ENCODE assay signal across 8 mouse cellular contexts in genomic region chr2:21367345-21368111, GRCm38 (mm10). TPM values are rescaled to one million over a fixed set of nuclear protein-coding genes. Genes with fewer than 3 reads are reported as not detected.
DNase-seq lines count a peak whose midpoint lies in the region; ATAC-seq and TF ChIP-seq lines count a peak whose summit lies in the region.

Gene Gpr158 (plus strand): TSS chr2:21367542.

- WGBS in forebrain, embryonic 13.5 days: under 1% methylated on average over 43 of the region's 43 CpGs
- WGBS in heart, postnatal 0 days: 4% methylated on average over 43 of the region's 43 CpGs
- WGBS in neural tube, embryonic 12.5 days: under 1% methylated on average over 43 of the region's 43 CpGs

- H3K27me3 ChIP-seq in forebrain, embryonic 13.5 days: peaks cover 30% of the 10 kb centered on the region
- peaks cover 19% of the 10 kb centered on the region for H3K27me3 ChIP-seq in heart, postnatal 0 days (ENCODE audit: control insufficient read depth, insufficient read depth, low read length)
- H3K27me3 ChIP-seq in neural tube, embryonic 12.5 days (replicated peaks): peaks cover 25% of the 10 kb centered on the region

- H3K9ac ChIP-seq in forebrain, embryonic 13.5 days: peak within 1 kb of the TSS; percentile 65
- H3K9ac ChIP-seq in heart, postnatal 0 days (replicated peaks; ENCODE audit: low read depth, low read length): no peak within 1 kb of the TSS
- H3K9ac ChIP-seq in neural tube, embryonic 12.5 days: peak within 1 kb of the TSS; percentile 36

- peak within 1 kb of the TSS; percentile 86 for H3K4me2 ChIP-seq in forebrain, embryonic 13.5 days
- H3K4me2 ChIP-seq in heart, postnatal 0 days (ENCODE audit: low read depth, low read length): peak within 1 kb of the TSS; percentile 53
- H3K4me2 ChIP-seq in neural tube, embryonic 12.5 days (replicated peaks): peak within 1 kb of the TSS; percentile 73

- peak; percentile 2 for DNase-seq in 416B (ENCODE audit: low read depth)
- DNase-seq in c-Kit-positive CD71-positive TER-119-positive erythroid progenitor cells, embryonic 14.5 days (ENCODE audit: low spot score): peak; percentile 9
- DNase-seq in heart, postnatal 0 days (ENCODE audit: low spot score): peak; percentile 53
- peak; percentile 86 for DNase-seq in kidney, postnatal 14 days
- DNase-seq in liver: peak; percentile 71
- peak; percentile 14 for DNase-seq in thymus, postnatal 36 days

- no peak within 1 kb of the TSS for H3K27ac ChIP-seq in forebrain, embryonic 13.5 days
- no peak within 1 kb of the TSS for H3K27ac ChIP-seq in heart, postnatal 0 days (ENCODE audit: low read depth)
- H3K27ac ChIP-seq in neural tube, embryonic 12.5 days: no peak within 1 kb of the TSS

- no peaks in the 10 kb centered on the region for H3K9me3 ChIP-seq in forebrain, embryonic 13.5 days (replicated peaks)
- H3K9me3 ChIP-seq in heart, postnatal 0 days (replicated peaks; ENCODE audit: control insufficient read depth, low read length): no peaks in the 10 kb centered on the region
- H3K9me3 ChIP-seq in neural tube, embryonic 12.5 days: no peaks in the 10 kb centered on the region

- no peaks in the 10 kb centered on the region for H3K36me3 ChIP-seq in forebrain, embryonic 13.5 days (ENCODE audit: poor library complexity, severe bottlenecking)
- no peaks in the 10 kb centered on the region for H3K36me3 ChIP-seq in heart, postnatal 0 days (replicated peaks; ENCODE audit: control insufficient read depth, insufficient read depth, low read length)
- H3K36me3 ChIP-seq in neural tube, embryonic 12.5 days: no peaks in the 10 kb centered on the region

- peak within 1 kb of the TSS; percentile 55 for H3K4me3 ChIP-seq in forebrain, embryonic 13.5 days
- H3K4me3 ChIP-seq in heart, postnatal 0 days (ENCODE audit: low read depth, low read length): peak within 1 kb of the TSS; percentile 12; the same call in 1 of the 2 replicates
- H3K4me3 ChIP-seq in neural tube, embryonic 12.5 days: peak within 1 kb of the TSS; percentile 49

- peak; percentile 99 for ATAC-seq in forebrain, embryonic 13.5 days
- ATAC-seq in heart, postnatal 0 days (ENCODE audit: insufficient read depth, low read depth): peak; percentile 82; the same call in 1 of the 2 replicates
- peak; percentile 98 for ATAC-seq in neural tube, embryonic 12.5 days (ENCODE audit: low FRiP score, low read depth)

- TF ChIP-seq EP300 in heart, postnatal 0 days (IDR thresholded peaks at IDR 0.05; ENCODE audit: low read depth): no peak

- no peak for TF ChIP-seq CTCF in heart, postnatal 0 days (IDR thresholded peaks at IDR 0.05; ENCODE audit: low read depth)

- H3K4me1 ChIP-seq in forebrain, embryonic 13.5 days: peaks cover 14% of the 10 kb centered on the region
- no peaks in the 10 kb centered on the region for H3K4me1 ChIP-seq in heart, postnatal 0 days (ENCODE audit: control insufficient read depth, insufficient read depth)
- H3K4me1 ChIP-seq in neural tube, embryonic 12.5 days: peaks cover 4% of the 10 kb centered on the region

RNA-seq across cellular contexts. Expression of gene Gpr158, which starts in this region (rescaled TPM):
- 0.99 and 1.2 TPM in 2 replicates for polyA plus RNA-seq in forebrain, embryonic 13.5 days (2015; fragmentation: Nextera tagmentation; extraction: Ambion mirVana)
- not detected in 2 replicates for total RNA-seq in heart, postnatal 0 days (2014; rRNA removed; ENCODE audit: low replicate concordance)
- polyA plus RNA-seq in heart, postnatal 0 days (2015; fragmentation: Nextera tagmentation; extraction: Ambion mirVana): 0.03 and 0.04 TPM in 2 replicates
- polyA plus RNA-seq in neural tube, embryonic 12.5 days (2016; fragmentation: Nextera tagmentation; extraction: Ambion mirVana): 0.87 and 1.0 TPM in 2 replicates

Comparison
In these comparisons a context has a peak if more than half of its experiments do, and no peak if none do; other contexts are left out.
1. Peak in DNase-seq, ATAC-seq, H3K4me3 ChIP-seq and H3K4me2 ChIP-seq in heart, postnatal 0 days; RNA of the gene not detected or under 1 TPM.
2. DNase-seq: peak in every context shown above with its lines; median percentile 86 in kidney, postnatal 14 days; 71 in liver; 53 in heart, postnatal 0 days; 14 in thymus, postnatal 36 days; 9 in c-Kit-positive CD71-positive TER-119-positive erythroid progenitor cells, embryonic 14.5 days; 2 in 416B.